Mouse (Mus musculus): ENCODE measurements around the gene Zfp534. TPM values are rescaled to one million over a fixed set of nuclear protein-coding genes. Genes with fewer than 3 reads are reported as not detected.

Gene Zfp534
- not detected for polyA plus RNA-seq (2014; fragmentation: Illumina TruSeq; extraction: RNeasy Lipid Tissue Mini Kit (QIAGEN cat#74804); ENCODE audit: low read depth, low replicate concordance)

GRCm38 (mm10) chr4:147702453-147702852, at the start of gene Zfp534:
Gene Zfp534 (minus strand): TSS chr4:147702553.

GRCm38 (mm10) chr4:147642413-147642812, 59.9 kb downstream of the Zfp534 start, which contains the start of gene Zfp979:
Gene Zfp979 (minus strand): TSS chr4:147642513.

Other genes with a start within 250 kb of the Zfp534 start
- gene Zfp982, start 210.1 kb downstream of the Zfp534 start, polyA plus RNA-seq (2014; fragmentation: Illumina TruSeq; extraction: RNeasy Lipid Tissue Mini Kit (QIAGEN cat#74804); ENCODE audit: low read depth, low replicate concordance): 13.6 TPM
- gene Gm16503, start 162.3 kb downstream of the Zfp534 start, polyA plus RNA-seq (2014; fragmentation: Illumina TruSeq; extraction: RNeasy Lipid Tissue Mini Kit (QIAGEN cat#74804); ENCODE audit: low read depth, low replicate concordance): 0.57 TPM
- gene Zfp985, start 149.3 kb downstream of the Zfp534 start, polyA plus RNA-seq (2014; fragmentation: Illumina TruSeq; extraction: RNeasy Lipid Tissue Mini Kit (QIAGEN cat#74804); ENCODE audit: low read depth, low replicate concordance): 0.60 TPM
- 8.8 TPM for gene Zfp979, start 60.0 kb downstream of the Zfp534 start, polyA plus RNA-seq (2014; fragmentation: Illumina TruSeq; extraction: RNeasy Lipid Tissue Mini Kit (QIAGEN cat#74804); ENCODE audit: low read depth, low replicate concordance)
- gene Zfp984, start 107.2 kb upstream of the Zfp534 start, polyA plus RNA-seq (2014; fragmentation: Illumina TruSeq; extraction: RNeasy Lipid Tissue Mini Kit (QIAGEN cat#74804); ENCODE audit: low read depth, low replicate concordance): 110 TPM
- 28.7 TPM for gene Zfp933, start 145.8 kb upstream of the Zfp534 start, polyA plus RNA-seq (2014; fragmentation: Illumina TruSeq; extraction: RNeasy Lipid Tissue Mini Kit (QIAGEN cat#74804); ENCODE audit: low read depth, low replicate concordance)
- 1.2 TPM for gene Miip, start 166.3 kb upstream of the Zfp534 start, polyA plus RNA-seq (2014; fragmentation: Illumina TruSeq; extraction: RNeasy Lipid Tissue Mini Kit (QIAGEN cat#74804); ENCODE audit: low read depth, low replicate concordance)
- gene Fv1, start 166.4 kb upstream of the Zfp534 start, polyA plus RNA-seq (2014; fragmentation: Illumina TruSeq; extraction: RNeasy Lipid Tissue Mini Kit (QIAGEN cat#74804); ENCODE audit: low read depth, low replicate concordance): 10.1 TPM
- gene Mfn2, start 202.2 kb upstream of the Zfp534 start, polyA plus RNA-seq (2014; fragmentation: Illumina TruSeq; extraction: RNeasy Lipid Tissue Mini Kit (QIAGEN cat#74804); ENCODE audit: low read depth, low replicate concordance): 21.8 TPM
- 1.1 TPM for gene Plod1, start 234.2 kb upstream of the Zfp534 start, polyA plus RNA-seq (2014; fragmentation: Illumina TruSeq; extraction: RNeasy Lipid Tissue Mini Kit (QIAGEN cat#74804); ENCODE audit: low read depth, low replicate concordance)
- 16.7 TPM for gene 2510039O18Rik, start 238.3 kb upstream of the Zfp534 start, polyA plus RNA-seq (2014; fragmentation: Illumina TruSeq; extraction: RNeasy Lipid Tissue Mini Kit (QIAGEN cat#74804); ENCODE audit: low read depth, low replicate concordance)

All from sigmoid colon, adult 10 weeks (tissue).